Mouse (Mus musculus): ENCODE data around the gene Hoxd10. TPM values are rescaled to one million over a fixed set of nuclear protein-coding genes. Genes with fewer than 3 reads are reported as not detected.

The Hoxd10 gene
- polyA plus RNA-seq, 1 experiment from 2014 or later, result not detected

- Histone ChIP-seq H3K9ac (ENCODE audit: low read length) (peak within 1 kb of the TSS; percentile 46), H3K4me3 (ENCODE audit: low read length) (peak within 1 kb of the TSS; percentile 53), H3K4me1 (ENCODE audit: control insufficient read depth, insufficient read depth, low read length) (peaks cover 3% of the 10 kb centered on the region; the same call in 1 of the 2 replicates), H3K9me3 (replicated peaks; ENCODE audit: control insufficient read depth, low read length) (no peaks in the 10 kb centered on the region), H3K36me3 (ENCODE audit: control insufficient read depth, insufficient read depth) (no peaks in the 10 kb centered on the region), H3K4me2 (ENCODE audit: low read depth, low read length) (peak within 1 kb of the TSS; percentile 77), H3K27me3 (ENCODE audit: control insufficient read depth, insufficient read depth, low read length) (peaks cover 93% of the 10 kb centered on the region), H3K27ac (ENCODE audit: low read length) (no peak within 1 kb of the TSS)
- ATAC-seq (replicated peaks; ENCODE audit: extremely low read depth, insufficient read depth, low FRiP score), result peak; percentile 19; the same call in 1 of the 2 replicates
- WGBS, result 3% methylated on average over 46 of the region's 52 CpGs
Observed at GRCm38 (mm10) chr2:74704393-74704998, 12.8 kb downstream of the Hoxd10 start, which contains the start of gene Hoxd8. TSS of gene Hoxd8 (plus strand) at chr2:74704615.

GRCm38 (mm10) chr2:74704999-74705466 lies 13.3 kb downstream of the Hoxd10 start:
- Histone ChIP-seq H3K9me3 (replicated peaks; ENCODE audit: control insufficient read depth, low read length) (no peaks in the 10 kb centered on the region), H3K4me1 (ENCODE audit: control insufficient read depth, insufficient read depth, low read length) (peaks cover 3% of the 10 kb centered on the region; the same call in 1 of the 2 replicates), H3K27me3 (ENCODE audit: control insufficient read depth, insufficient read depth, low read length) (peaks cover 93% of the 10 kb centered on the region), H3K27ac (ENCODE audit: low read length) (no peak overlapping the region), H3K4me3 (ENCODE audit: low read length) (peak overlapping the region; percentile 53), H3K4me2 (ENCODE audit: low read depth, low read length) (peak overlapping the region; percentile 77), H3K9ac (ENCODE audit: low read length) (peak overlapping the region; percentile 46), H3K36me3 (ENCODE audit: control insufficient read depth, insufficient read depth) (no peaks in the 10 kb centered on the region)
- ATAC-seq (replicated peaks; ENCODE audit: extremely low read depth, insufficient read depth, low FRiP score), result no peak; the same call in 1 of the 2 replicates
- under 1% methylated on average over 37 of the region's 66 CpGs for WGBS

GRCm38 (mm10) chr2:74705467-74706089 lies 13.9 kb downstream of the Hoxd10 start:
- under 1% methylated on average over 60 of the region's 85 CpGs for WGBS

GRCm38 (mm10) chr2:74706393-74706960 lies 14.8 kb downstream of the Hoxd10 start:
- H3K9ac ChIP-seq (ENCODE audit: low read length), result no peak overlapping the region
- H3K27ac ChIP-seq (ENCODE audit: low read length), result no peak overlapping the region
- 3% methylated on average over 13 of the region's 13 CpGs for WGBS
- H3K4me1 ChIP-seq (ENCODE audit: control insufficient read depth, insufficient read depth, low read length), result peaks cover 3% of the 10 kb centered on the region; the same call in 1 of the 2 replicates
- H3K9me3 ChIP-seq (replicated peaks; ENCODE audit: control insufficient read depth, low read length), result no peaks in the 10 kb centered on the region
- H3K36me3 ChIP-seq (ENCODE audit: control insufficient read depth, insufficient read depth), result no peaks in the 10 kb centered on the region
- no peak for ATAC-seq (replicated peaks; ENCODE audit: extremely low read depth, insufficient read depth, low FRiP score)
- H3K4me3 ChIP-seq (ENCODE audit: low read length), result no peak overlapping the region
- H3K27me3 ChIP-seq (ENCODE audit: control insufficient read depth, insufficient read depth, low read length), result peaks cover 91% of the 10 kb centered on the region
- H3K4me2 ChIP-seq (ENCODE audit: low read depth, low read length), result no peak overlapping the region

More at GRCm38 (mm10) chr2:74705467-74706089, 13.9 kb downstream of the Hoxd10 start:
- H3K4me3 ChIP-seq (ENCODE audit: low read length), result peak overlapping the region; percentile 53
- peaks cover 3% of the 10 kb centered on the region; the same call in 1 of the 2 replicates for H3K4me1 ChIP-seq (ENCODE audit: control insufficient read depth, insufficient read depth, low read length)
- no peaks in the 10 kb centered on the region for H3K9me3 ChIP-seq (replicated peaks; ENCODE audit: control insufficient read depth, low read length)
- H3K4me2 ChIP-seq (ENCODE audit: low read depth, low read length), result peak overlapping the region; percentile 77
- no peak overlapping the region for H3K27ac ChIP-seq (ENCODE audit: low read length)
- H3K36me3 ChIP-seq (ENCODE audit: control insufficient read depth, insufficient read depth), result no peaks in the 10 kb centered on the region
- H3K27me3 ChIP-seq (ENCODE audit: control insufficient read depth, insufficient read depth, low read length), result peaks cover 93% of the 10 kb centered on the region
- ATAC-seq (replicated peaks; ENCODE audit: extremely low read depth, insufficient read depth, low FRiP score), result no peak; the same call in 1 of the 2 replicates
- H3K9ac ChIP-seq (ENCODE audit: low read length), result peak overlapping the region; percentile 46

- Histone ChIP-seq H3K27me3 (ENCODE audit: control insufficient read depth, insufficient read depth, low read length) (peaks cover 94% of the 10 kb centered on the region), H3K4me3 (ENCODE audit: low read length) (no peak overlapping the region), H3K4me2 (ENCODE audit: low read depth, low read length) (no peak overlapping the region), H3K9ac (ENCODE audit: low read length) (no peak overlapping the region), H3K4me1 (ENCODE audit: control insufficient read depth, insufficient read depth, low read length) (peaks cover 10% of the 10 kb centered on the region; the same call in 1 of the 2 replicates), H3K36me3 (ENCODE audit: control insufficient read depth, insufficient read depth) (no peaks in the 10 kb centered on the region), H3K27ac (ENCODE audit: low read length) (no peak overlapping the region), H3K9me3 (replicated peaks; ENCODE audit: control insufficient read depth, low read length) (no peaks in the 10 kb centered on the region)
- no peak for ATAC-seq (replicated peaks; ENCODE audit: extremely low read depth, insufficient read depth, low FRiP score)
- WGBS, result 13% methylated on average over 7 of the region's 7 CpGs
Observed at GRCm38 (mm10) chr2:74707599-74707998, 15.9 kb downstream of the Hoxd10 start.

GRCm38 (mm10) chr2:74708676-74709075 lies 17.0 kb downstream of the Hoxd10 start:
- no peak overlapping the region for H3K4me2 ChIP-seq (ENCODE audit: low read depth, low read length)
- H3K36me3 ChIP-seq (ENCODE audit: control insufficient read depth, insufficient read depth), result no peaks in the 10 kb centered on the region

GRCm38 (mm10) chr2:74709465-74710419 lies 18.0 kb downstream of the Hoxd10 start:
- no peak overlapping the region for H3K4me3 ChIP-seq (ENCODE audit: low read length)
- WGBS, result 8% methylated on average over 5 of the region's 5 CpGs

More at GRCm38 (mm10) chr2:74708676-74709075, 17.0 kb downstream of the Hoxd10 start:
- 20% methylated on average over 4 of the region's 4 CpGs for WGBS
- Histone ChIP-seq H3K4me3 (ENCODE audit: low read length) (no peak overlapping the region), H3K4me1 (ENCODE audit: control insufficient read depth, insufficient read depth, low read length) (peaks cover 10% of the 10 kb centered on the region; the same call in 1 of the 2 replicates), H3K27me3 (ENCODE audit: control insufficient read depth, insufficient read depth, low read length) (peaks cover 94% of the 10 kb centered on the region), H3K9me3 (replicated peaks; ENCODE audit: control insufficient read depth, low read length) (no peaks in the 10 kb centered on the region), H3K9ac (ENCODE audit: low read length) (no peak overlapping the region), H3K27ac (ENCODE audit: low read length) (no peak overlapping the region)
- ATAC-seq (replicated peaks; ENCODE audit: extremely low read depth, insufficient read depth, low FRiP score), result no peak

GRCm38 (mm10) chr2:74710929-74711543 lies 19.3 kb downstream of the Hoxd10 start:
- Histone ChIP-seq H3K4me2 (ENCODE audit: low read depth, low read length) (no peak overlapping the region), H3K4me3 (ENCODE audit: low read length) (no peak overlapping the region)

More at GRCm38 (mm10) chr2:74709465-74710419, 18.0 kb downstream of the Hoxd10 start:
- Histone ChIP-seq H3K27me3 (ENCODE audit: control insufficient read depth, insufficient read depth, low read length) (peaks cover 94% of the 10 kb centered on the region), H3K9me3 (replicated peaks; ENCODE audit: control insufficient read depth, low read length) (no peaks in the 10 kb centered on the region), H3K36me3 (ENCODE audit: control insufficient read depth, insufficient read depth) (no peaks in the 10 kb centered on the region), H3K9ac (ENCODE audit: low read length) (no peak overlapping the region), H3K4me2 (ENCODE audit: low read depth, low read length) (no peak overlapping the region), H3K4me1 (ENCODE audit: control insufficient read depth, insufficient read depth, low read length) (peaks cover 10% of the 10 kb centered on the region; the same call in 1 of the 2 replicates), H3K27ac (ENCODE audit: low read length) (no peak overlapping the region)
- no peak for ATAC-seq (replicated peaks; ENCODE audit: extremely low read depth, insufficient read depth, low FRiP score)

More at GRCm38 (mm10) chr2:74710929-74711543, 19.3 kb downstream of the Hoxd10 start:
- no peaks in the 10 kb centered on the region for H3K36me3 ChIP-seq (ENCODE audit: control insufficient read depth, insufficient read depth)
- no peak for ATAC-seq (replicated peaks; ENCODE audit: extremely low read depth, insufficient read depth, low FRiP score)
- H3K9me3 ChIP-seq (replicated peaks; ENCODE audit: control insufficient read depth, low read length), result no peaks in the 10 kb centered on the region
- H3K27ac ChIP-seq (ENCODE audit: low read length), result no peak overlapping the region
- WGBS, result 2% methylated on average over 16 of the region's 16 CpGs
- no peak overlapping the region for H3K9ac ChIP-seq (ENCODE audit: low read length)
- H3K27me3 ChIP-seq (ENCODE audit: control insufficient read depth, insufficient read depth, low read length), result peaks cover 92% of the 10 kb centered on the region
- peaks cover 7% of the 10 kb centered on the region; the same call in 1 of the 2 replicates for H3K4me1 ChIP-seq (ENCODE audit: control insufficient read depth, insufficient read depth, low read length)

Measured in heart, embryonic 16.5 days (tissue).